Mouse (Mus musculus): ENCODE results near the gene Nck2.

DNA sequence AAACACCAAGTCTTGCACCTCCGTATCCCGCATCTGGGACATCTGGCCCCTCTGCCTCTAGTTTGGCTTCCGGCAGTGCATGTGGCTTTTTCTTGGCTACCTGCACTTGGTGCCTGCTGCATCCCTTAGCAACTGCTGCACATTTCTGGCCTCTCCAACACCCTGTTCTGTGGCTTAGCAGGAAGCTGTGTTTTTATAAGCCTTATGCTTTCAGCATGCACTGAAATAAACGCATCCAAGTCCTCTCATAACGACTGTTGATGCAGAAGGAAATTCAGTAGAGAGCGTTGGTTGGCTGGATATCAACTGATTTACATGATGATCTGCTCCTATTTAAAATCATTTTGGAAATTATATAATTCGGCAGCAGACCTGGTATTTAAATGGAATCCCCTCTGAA, 86.9 kb downstream of the Nck2 start:
- TF ChIP-seq CTCF (IDR thresholded peaks at IDR 0.05) (no peak), POLR2A (IDR thresholded peaks at IDR 0.05; ENCODE audit: insufficient read depth, low read depth, low read length) (no peak)

Data from heart, adult 2 months (tissue).